Mouse (Mus musculus) T-cell, adult 2 months (primary cell): ENCODE data around the gene Cox16.

Experiments used
- DNase-seq: peaks from one replicate; pipeline ENCODE4 v3.0.0; 2022; ENCODE audit warnings: low spot score

Cox16 gene

DNA sequence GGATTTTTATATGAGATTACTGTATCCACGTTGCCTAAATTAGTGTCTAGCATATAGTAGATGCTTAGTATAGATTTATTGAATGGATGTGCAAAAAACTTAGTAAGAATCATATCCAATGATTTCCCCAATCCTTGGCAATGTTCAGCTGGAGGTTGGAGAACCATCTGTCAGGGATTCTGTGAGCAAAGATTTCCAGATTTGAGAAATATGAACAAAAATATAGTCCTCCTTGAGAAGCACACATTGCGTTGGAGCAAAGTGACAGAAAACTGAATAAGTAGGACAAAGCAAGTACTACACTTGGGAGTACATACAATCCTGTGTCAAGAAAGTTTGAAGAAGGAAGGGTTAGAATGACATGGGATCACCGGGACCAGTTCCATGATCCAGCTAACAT is 160.8 kb downstream of the Cox16 start:
- DNase-seq: no peak

DNA sequence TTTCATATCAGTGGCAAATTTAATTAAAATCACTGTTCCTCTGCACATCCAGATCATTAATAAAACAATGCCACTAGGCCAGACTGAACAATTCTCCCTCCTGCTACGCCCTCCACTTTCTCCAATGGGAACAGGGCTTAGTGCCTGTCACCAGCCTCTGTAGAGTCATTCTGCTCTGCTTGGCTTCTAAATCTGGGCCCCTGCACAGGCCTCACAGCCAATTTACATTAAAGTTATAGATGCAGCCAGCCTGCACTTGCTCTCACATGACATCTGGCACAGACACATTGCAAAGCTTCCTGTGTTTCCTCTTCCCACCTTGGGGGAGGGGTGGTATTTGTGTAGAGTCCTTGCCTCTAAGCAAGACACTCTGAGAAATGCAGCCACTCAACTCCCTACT is 163.9 kb downstream of the Cox16 start:
- DNase-seq: no peak

- DNase-seq: no peak
These were observed 167.1 kb downstream of the Cox16 start for GRCm38 (mm10) chr12:81317811-81318210.

- DNase-seq: no peak
These were observed 169.0 kb downstream of the Cox16 start for GRCm38 (mm10) chr12:81315953-81316352.
